Mouse (Mus musculus) lung, postnatal 0 days (tissue): ENCODE measurements at regions not wholly inside any gene's neighbourhood (a gene's known extent, or its start where the extent isn't known, plus 50 kb on each side); places are given as distances from the start of the nearest gene placed in this dataset.
A peak's percentile ranks its signal among the peaks of the same experiment; 100 is the strongest.
"Not testable (repeated sequence)": the region's sequence is repeated elsewhere in the genome, so short reads cannot be mapped to it uniquely, and the experiment has no call there.

Source experiments
- ATAC-seq: fragments of 200-750 bp; cut with Nextera tagmentation; 2 replicates; pipeline ENCODE4 v1.8.0; 2017; ENCODE audit warnings: moderate library complexity
- DNase-seq: peaks from one replicate; pipeline ENCODE4 v3.0.0-alpha.2; 2016; ENCODE audit warnings: low spot score
- H3K27ac ChIP-seq: fragments of 300-500 bp; sonication (generic); 2 replicates; pipeline ENCODE4 v1.5.1; 2014; ENCODE audit warnings: antibody characterized with exemption, mild to moderate bottlenecking, low read length, mixed read lengths
- H3K27me3 ChIP-seq: fragments of 300-500 bp; sonication (generic); replicated peaks from 2 replicates; pipeline ENCODE4 v1.6.1; 2014; ENCODE audit warnings: low read length, mixed read lengths; ENCODE audit not compliant: insufficient read depth
- H3K36me3 ChIP-seq: fragments of 300-500 bp; sonication (generic); 2 replicates; pipeline ENCODE4 v1.6.1; 2014; ENCODE audit warnings: low read length, mixed read lengths; ENCODE audit not compliant: insufficient read depth
- H3K4me1 ChIP-seq: fragments of 300-500 bp; sonication (generic); 2 replicates; pipeline ENCODE4 v1.6.1; 2014; ENCODE audit warnings: antibody characterized with exemption, low read depth, low read length, mixed read lengths; ENCODE audit not compliant: insufficient read depth
- H3K4me2 ChIP-seq: fragments of 300-500 bp; sonication (generic); replicated peaks from 2 replicates; pipeline ENCODE4 v1.6.1; 2014; ENCODE audit warnings: low read depth, mild to moderate bottlenecking, low read length, moderate library complexity, mixed read lengths
- H3K4me3 ChIP-seq: fragments of 300-500 bp; sonication (generic); 2 replicates; pipeline ENCODE4 v1.5.1; 2014; ENCODE audit warnings: low read depth, low read length
- H3K9ac ChIP-seq: fragments of 300-500 bp; sonication (generic); replicated peaks from 2 replicates; pipeline ENCODE4 v1.6.1; 2014; ENCODE audit warnings: low read depth, mild to moderate bottlenecking
- H3K9me3 ChIP-seq: fragments of 300-500 bp; sonication (generic); 2 replicates; pipeline ENCODE4 v1.6.1; 2016; ENCODE audit warnings: low read length, mixed read lengths
- CTCF ChIP-seq: IDR thresholded peaks from 2 replicates; pipeline ENCODE4 v1.5.1; 2016; ENCODE audit warnings: antibody characterized with exemption, mild to moderate bottlenecking
- EP300 ChIP-seq: IDR thresholded peaks from 2 replicates; pipeline ENCODE4 v1.6.1; 2016; ENCODE audit warnings: antibody characterized with exemption, mild to moderate bottlenecking, control low read depth
- WGBS: fragments of 180-500 bp; shearing (Covaris S2); extraction: QIAGEN DNeasy Blood & Tissue Kit; methylation state at CpG from one replicate; pipeline ENCODE4 v1.1.7; 2014; 5-methylcytosine and 5-hydroxymethylcytosine counted together

DNA sequence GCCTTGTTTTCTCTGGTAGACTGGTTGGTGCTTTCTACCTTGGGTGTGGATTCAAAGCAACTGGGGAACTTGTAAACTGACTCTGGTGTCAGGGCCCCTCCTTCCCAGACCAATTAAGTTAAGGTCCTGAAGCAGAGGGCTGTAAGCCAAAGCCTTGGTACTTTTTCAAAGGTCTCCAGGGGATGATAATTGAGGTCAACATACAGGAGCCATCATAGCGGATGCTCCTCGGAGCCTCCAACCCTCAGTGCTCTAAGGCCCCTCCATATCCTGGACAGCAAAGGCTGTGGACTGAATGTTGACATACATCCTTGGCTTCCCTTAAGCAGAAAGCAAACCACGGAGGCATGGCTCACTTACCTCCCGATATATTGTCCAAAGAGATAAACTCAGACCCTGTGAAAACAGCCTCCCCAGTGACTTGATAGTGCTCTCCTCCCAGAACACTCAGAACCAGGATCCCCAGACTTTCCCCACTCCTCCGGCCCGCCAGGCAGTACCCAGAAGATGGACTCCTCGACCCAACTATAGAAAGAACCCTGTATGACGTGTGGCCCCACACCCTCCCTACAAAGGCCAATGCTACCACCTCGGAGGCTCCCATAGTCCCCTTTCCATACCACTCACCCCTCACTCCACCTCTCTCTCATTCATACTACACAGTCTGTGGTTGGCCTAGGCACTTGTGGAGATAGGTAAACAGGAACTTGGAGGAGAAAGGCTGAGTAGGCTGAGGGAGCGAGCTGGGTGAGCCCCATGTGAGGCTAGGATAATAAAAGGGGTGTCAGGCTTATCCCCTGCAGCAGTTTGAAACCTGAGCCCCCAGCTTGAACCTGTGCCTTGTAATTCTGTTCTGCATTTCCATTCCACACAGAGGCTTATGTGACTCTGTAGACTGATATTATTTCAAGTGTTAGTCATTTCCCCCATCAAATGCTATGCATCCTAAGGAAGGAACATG is 118.8 kb upstream of the Arid1b start:
- Histone ChIP-seq H3K27ac (no peak overlapping the region), H3K9ac (no peak overlapping the region), H3K4me1 (no peaks in the 10 kb centered on the region), H3K4me2 (no peak overlapping the region), H3K27me3 (no peaks in the 10 kb centered on the region), H3K9me3 (no peaks in the 10 kb centered on the region), H3K4me3 (no peak overlapping the region), H3K36me3 (no peaks in the 10 kb centered on the region)
- WGBS: 77% methylated on average over 10 of the region's 10 CpGs
- ATAC-seq: no peak
- TF ChIP-seq EP300 (no peak), CTCF (no peak)
- no peak for DNase-seq

DNA sequence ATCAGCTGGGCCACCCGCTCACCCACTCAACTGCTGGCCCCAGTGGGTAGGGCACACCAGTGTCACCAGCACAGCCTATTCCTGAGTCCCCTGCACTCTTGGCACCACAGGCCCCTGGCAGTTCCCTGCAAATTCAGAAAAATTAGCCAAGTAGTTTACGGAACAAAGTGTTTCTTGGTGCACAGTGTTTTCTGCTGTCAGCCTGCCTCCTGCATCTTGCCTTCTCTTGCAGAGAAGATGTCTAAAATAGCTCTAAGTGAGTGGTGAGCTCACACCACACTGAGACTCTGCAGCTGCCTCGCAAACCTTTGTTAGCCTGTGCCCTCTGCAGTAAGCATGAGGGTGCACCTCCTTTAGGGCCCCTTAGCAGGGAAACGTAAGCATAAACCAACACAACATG is 117.7 kb upstream of the Arid1b start:
- H3K9ac ChIP-seq: no peak overlapping the region
- no peak overlapping the region for H3K4me2 ChIP-seq
- H3K27ac ChIP-seq: no peak overlapping the region
- TF ChIP-seq CTCF (no peak), EP300 (no peak)
- WGBS: 91% methylated on average over 4 of the region's 4 CpGs
- H3K27me3 ChIP-seq: no peaks in the 10 kb centered on the region
- ATAC-seq: no peak
- H3K9me3 ChIP-seq: no peaks in the 10 kb centered on the region
- no peak for DNase-seq
- no peak overlapping the region for H3K4me3 ChIP-seq
- H3K4me1 ChIP-seq: no peaks in the 10 kb centered on the region
- no peaks in the 10 kb centered on the region for H3K36me3 ChIP-seq

DNA sequence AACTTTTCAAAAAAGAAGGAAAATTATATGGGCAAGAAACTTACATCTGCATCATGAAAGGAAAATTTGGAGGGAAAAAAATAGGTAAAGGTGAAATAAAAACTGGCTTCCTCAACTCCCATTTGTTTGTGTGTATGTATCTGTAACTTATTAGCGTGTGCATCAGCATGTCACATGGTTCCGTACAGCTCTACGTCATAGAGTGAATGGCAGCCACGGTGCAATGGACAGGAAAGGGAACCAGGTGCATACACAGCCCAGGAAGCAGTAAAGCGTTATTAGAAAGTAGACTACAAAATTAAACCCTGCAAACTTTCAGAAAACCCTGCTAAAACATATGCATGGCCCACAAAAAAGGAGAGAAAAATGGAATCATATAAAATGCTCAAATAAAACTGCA is 112.7 kb upstream of the Arid1b start:
- H3K36me3 ChIP-seq: no peaks in the 10 kb centered on the region
- no peak for TF ChIP-seq CTCF
- no peak for TF ChIP-seq EP300
- no peaks in the 10 kb centered on the region for H3K9me3 ChIP-seq
- DNase-seq: no peak
- H3K27ac ChIP-seq: no peak overlapping the region
- no peaks in the 10 kb centered on the region for H3K4me1 ChIP-seq
- 81% methylated on average over 5 of the region's 5 CpGs for WGBS
- ATAC-seq: no peak
- no peak overlapping the region for H3K4me3 ChIP-seq
- H3K9ac ChIP-seq: no peak overlapping the region
- no peaks in the 10 kb centered on the region for H3K27me3 ChIP-seq
- no peak overlapping the region for H3K4me2 ChIP-seq

DNA sequence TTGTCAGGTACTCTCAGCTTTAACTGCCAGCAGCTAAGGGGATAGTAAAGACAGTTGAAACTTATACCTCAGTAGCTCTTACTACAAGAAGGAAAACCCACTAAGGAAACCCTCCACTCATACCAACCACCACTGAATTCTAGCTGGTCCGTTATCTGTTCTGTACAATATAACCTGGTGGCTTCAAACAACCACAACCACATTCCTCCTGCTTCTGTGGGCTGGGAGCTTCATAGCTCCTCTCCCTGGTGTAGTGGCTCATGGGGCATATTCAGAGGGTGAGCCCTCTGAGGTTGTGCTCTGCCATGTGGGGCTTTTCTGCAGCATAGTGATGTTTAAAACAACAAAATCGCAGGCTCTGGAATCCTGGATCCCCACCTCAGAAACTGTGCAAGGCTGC is 110.0 kb upstream of the Arid1b start:
- ATAC-seq: no peak
- no peak overlapping the region for H3K27ac ChIP-seq
- no peak for TF ChIP-seq CTCF
- no peak for TF ChIP-seq EP300
- WGBS: 90% methylated on average over 2 of the region's 2 CpGs
- H3K36me3 ChIP-seq: no peaks in the 10 kb centered on the region
- H3K4me3 ChIP-seq: no peak overlapping the region
- DNase-seq: no peak
- H3K9me3 ChIP-seq: no peaks in the 10 kb centered on the region
- H3K4me2 ChIP-seq: no peak overlapping the region
- H3K4me1 ChIP-seq: no peaks in the 10 kb centered on the region
- H3K9ac ChIP-seq: no peak overlapping the region
- H3K27me3 ChIP-seq: no peaks in the 10 kb centered on the region

GRCm38 (mm10) chr17:4884761-4885160 is 109.4 kb upstream of the Arid1b start:
- Histone ChIP-seq H3K4me2 (no peak overlapping the region), H3K36me3 (no peaks in the 10 kb centered on the region), H3K9me3 (no peaks in the 10 kb centered on the region), H3K27me3 (no peaks in the 10 kb centered on the region), H3K27ac (no peak overlapping the region), H3K9ac (no peak overlapping the region), H3K4me3 (no peak overlapping the region), H3K4me1 (no peaks in the 10 kb centered on the region)
- DNase-seq (no peak), ATAC-seq (no peak)
- TF ChIP-seq EP300 (no peak), CTCF (peak; percentile 24; the same call in 1 of the 2 replicates)
- 77% methylated on average over 3 of the region's 3 CpGs for WGBS

- H3K9me3 ChIP-seq, H3K9ac ChIP-seq, DNase-seq, H3K27me3 ChIP-seq, H3K36me3 ChIP-seq, ATAC-seq, H3K4me1 ChIP-seq, H3K4me2 ChIP-seq, H3K4me3 ChIP-seq, H3K27ac ChIP-seq: not testable (repeated sequence)
- WGBS: 84% methylated on average over 12 of the region's 12 CpGs
Observed at GRCm38 (mm10) chr17:4887331-4887730, 106.8 kb upstream of the Arid1b start.
